Mouse (Mus musculus): ENCODE data around the gene Cpt2. TPM values are rescaled to one million over a fixed set of nuclear protein-coding genes. Genes with fewer than 3 reads are reported as not detected.
A peak's percentile ranks its signal among the peaks of the same experiment; 100 is the strongest.

Cpt2 gene
- polyA plus RNA-seq, 1 experiment from 2014 or later: 16.3 TPM

DNA sequence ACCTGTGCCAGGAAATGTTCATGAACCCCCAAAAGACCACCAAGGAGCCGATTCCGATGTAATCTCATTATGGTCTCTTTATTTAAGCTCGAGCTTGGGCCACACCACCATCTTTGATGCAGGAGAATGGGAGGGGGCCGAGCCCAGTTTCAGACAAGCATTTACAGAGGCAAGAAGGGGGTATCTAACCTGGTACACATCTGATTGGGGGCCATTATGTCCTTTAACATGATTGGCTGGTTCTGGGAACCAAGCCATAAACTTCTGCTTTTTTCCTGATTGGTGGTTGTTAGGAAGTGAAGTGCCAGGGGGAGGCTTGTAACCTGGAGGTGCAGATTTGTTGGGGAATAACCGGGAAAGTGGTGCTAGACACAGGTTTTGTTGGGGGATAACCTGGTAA is 32.3 kb upstream of the Cpt2 start:
- Histone ChIP-seq H3K4me3 (ENCODE audit: low read length) (no peak overlapping the region), H3K27ac (ENCODE audit: low read depth, low read length) (no peak overlapping the region), H3K9me3 (ENCODE audit: control insufficient read depth, low read length) (no peaks in the 10 kb centered on the region), H3K4me1 (ENCODE audit: control insufficient read depth, insufficient read depth, low read depth, low read length) (no peaks in the 10 kb centered on the region), H3K4me2 (ENCODE audit: low read length) (no peak overlapping the region), H3K36me3 (ENCODE audit: control insufficient read depth, insufficient read depth, low read length) (no peaks in the 10 kb centered on the region), H3K27me3 (replicated peaks; ENCODE audit: control insufficient read depth, insufficient read depth, low read length) (no peaks in the 10 kb centered on the region), H3K9ac (ENCODE audit: low read depth, low read length) (no peak overlapping the region)
- ATAC-seq: no peak
- 49% methylated on average over 5 of the region's 5 CpGs for WGBS

GRCm38 (mm10) chr4:107952845-107953244 is 29.4 kb upstream of the Cpt2 start:
- no peak overlapping the region for H3K4me3 ChIP-seq (ENCODE audit: low read length)
- H3K4me2 ChIP-seq (ENCODE audit: low read length): no peak overlapping the region
- H3K27me3 ChIP-seq (replicated peaks; ENCODE audit: control insufficient read depth, insufficient read depth, low read length): no peaks in the 10 kb centered on the region
- no peak for ATAC-seq
- no peak overlapping the region for H3K9ac ChIP-seq (ENCODE audit: low read depth, low read length)
- H3K9me3 ChIP-seq (ENCODE audit: control insufficient read depth, low read length): no peaks in the 10 kb centered on the region
- H3K27ac ChIP-seq (ENCODE audit: low read depth, low read length): no peak overlapping the region
- no peaks in the 10 kb centered on the region for H3K36me3 ChIP-seq (ENCODE audit: control insufficient read depth, insufficient read depth, low read length)
- H3K4me1 ChIP-seq (ENCODE audit: control insufficient read depth, insufficient read depth, low read depth, low read length): no peaks in the 10 kb centered on the region

DNA sequence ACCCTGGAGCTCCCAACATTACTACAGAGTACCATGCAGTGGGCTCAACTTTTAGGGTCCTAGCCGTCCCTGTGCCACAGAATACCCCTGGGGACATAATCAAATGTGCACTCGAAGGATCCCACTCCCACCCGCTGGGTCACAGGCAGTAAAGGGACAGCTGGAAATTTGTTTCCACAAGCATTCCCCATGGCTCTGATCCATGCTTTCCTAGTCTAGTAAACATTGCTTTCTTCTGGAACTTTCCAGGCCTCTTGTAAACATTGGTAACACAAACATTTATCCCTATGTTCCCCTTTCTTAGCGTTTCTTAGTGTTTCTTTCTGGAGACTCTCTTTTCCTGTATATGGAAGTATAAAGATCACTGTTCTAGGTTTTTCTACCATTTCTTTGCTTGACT is 26.5 kb upstream of the Cpt2 start:
- no peaks in the 10 kb centered on the region for H3K9me3 ChIP-seq (ENCODE audit: control insufficient read depth, low read length)
- 86% methylated on average over 4 of the region's 4 CpGs for WGBS
- H3K4me1 ChIP-seq (ENCODE audit: control insufficient read depth, insufficient read depth, low read depth, low read length): no peaks in the 10 kb centered on the region
- H3K27ac ChIP-seq (ENCODE audit: low read depth, low read length): no peak overlapping the region
- ATAC-seq: no peak
- no peak overlapping the region for H3K9ac ChIP-seq (ENCODE audit: low read depth, low read length)
- H3K4me2 ChIP-seq (ENCODE audit: low read length): no peak overlapping the region
- no peak overlapping the region for H3K4me3 ChIP-seq (ENCODE audit: low read length)
- H3K36me3 ChIP-seq (ENCODE audit: control insufficient read depth, insufficient read depth, low read length): no peaks in the 10 kb centered on the region
- no peaks in the 10 kb centered on the region for H3K27me3 ChIP-seq (replicated peaks; ENCODE audit: control insufficient read depth, insufficient read depth, low read length)

- 56% methylated on average over 2 of the region's 2 CpGs for WGBS
- no peak overlapping the region for H3K4me2 ChIP-seq (ENCODE audit: low read length)
- H3K27me3 ChIP-seq (replicated peaks; ENCODE audit: control insufficient read depth, insufficient read depth, low read length): no peaks in the 10 kb centered on the region
- no peak overlapping the region for H3K4me3 ChIP-seq (ENCODE audit: low read length)
- no peak overlapping the region for H3K27ac ChIP-seq (ENCODE audit: low read depth, low read length)
- peak; percentile 54; the same call in 1 of the 2 replicates for ATAC-seq
- no peaks in the 10 kb centered on the region for H3K9me3 ChIP-seq (ENCODE audit: control insufficient read depth, low read length)
- no peaks in the 10 kb centered on the region for H3K36me3 ChIP-seq (ENCODE audit: control insufficient read depth, insufficient read depth, low read length)
- no peaks in the 10 kb centered on the region; the same call in 1 of the 2 replicates for H3K4me1 ChIP-seq (ENCODE audit: control insufficient read depth, insufficient read depth, low read depth, low read length)
- H3K9ac ChIP-seq (ENCODE audit: low read depth, low read length): no peak overlapping the region
Measured at GRCm38 (mm10) chr4:107944141-107944540, 20.7 kb upstream of the Cpt2 start.

GRCm38 (mm10) chr4:107942741-107943140 is 19.3 kb upstream of the Cpt2 start:
- 92% methylated on average over 7 of the region's 7 CpGs for WGBS
- ATAC-seq: no peak
- Histone ChIP-seq H3K4me2 (ENCODE audit: low read length) (no peak overlapping the region), H3K4me3 (ENCODE audit: low read length) (no peak overlapping the region), H3K27ac (ENCODE audit: low read depth, low read length) (no peak overlapping the region), H3K4me1 (ENCODE audit: control insufficient read depth, insufficient read depth, low read depth, low read length) (no peaks in the 10 kb centered on the region; the same call in 1 of the 2 replicates), H3K27me3 (replicated peaks; ENCODE audit: control insufficient read depth, insufficient read depth, low read length) (no peaks in the 10 kb centered on the region), H3K36me3 (ENCODE audit: control insufficient read depth, insufficient read depth, low read length) (no peaks in the 10 kb centered on the region), H3K9me3 (ENCODE audit: control insufficient read depth, low read length) (no peaks in the 10 kb centered on the region), H3K9ac (ENCODE audit: low read depth, low read length) (no peak overlapping the region)

DNA sequence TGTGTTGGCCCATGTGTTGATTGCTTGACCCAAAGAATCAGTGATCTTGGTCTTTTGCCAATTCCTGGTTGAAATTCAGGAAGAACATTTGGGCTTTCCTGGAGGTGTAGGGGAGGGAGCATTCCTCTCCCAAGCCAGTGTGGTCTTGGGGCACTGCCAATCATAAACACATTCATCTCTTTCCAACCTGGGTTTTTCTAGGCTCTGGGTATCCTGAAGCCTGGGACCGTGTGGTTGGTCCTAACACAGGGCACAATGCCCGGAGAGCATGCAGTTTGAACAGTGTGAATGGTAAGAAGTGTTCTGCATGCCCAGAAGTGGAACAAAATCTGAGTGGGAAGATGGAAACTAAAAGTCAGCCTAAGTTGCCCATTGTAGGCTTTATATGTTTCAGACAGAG is 14.7 kb upstream of the Cpt2 start:
- no peak for ATAC-seq

DNA sequence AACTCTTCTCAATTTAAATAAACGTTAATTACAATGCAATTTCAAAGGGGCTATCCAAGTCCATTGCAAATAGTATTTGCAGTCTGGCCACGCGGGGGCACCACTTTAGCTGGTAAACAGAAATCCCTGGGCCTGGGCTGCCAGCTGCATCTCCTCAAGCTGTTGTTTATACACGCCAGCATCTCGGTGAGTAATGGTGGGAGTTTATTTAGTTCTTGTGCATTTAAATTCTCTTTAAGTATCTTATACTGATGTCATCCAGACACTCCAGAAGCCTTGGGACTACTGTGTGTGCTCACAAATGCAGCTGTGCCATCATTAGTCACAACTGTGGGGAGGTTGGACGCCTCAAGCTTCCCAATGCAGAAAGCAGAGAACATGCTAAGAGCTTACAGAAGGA is 13.9 kb upstream of the Cpt2 start:
- Histone ChIP-seq H3K27ac (ENCODE audit: low read depth, low read length) (no peak overlapping the region), H3K9me3 (ENCODE audit: control insufficient read depth, low read length) (no peaks in the 10 kb centered on the region), H3K4me2 (ENCODE audit: low read length) (no peak overlapping the region), H3K9ac (ENCODE audit: low read depth, low read length) (no peak overlapping the region), H3K27me3 (replicated peaks; ENCODE audit: control insufficient read depth, insufficient read depth, low read length) (no peaks in the 10 kb centered on the region), H3K4me1 (ENCODE audit: control insufficient read depth, insufficient read depth, low read depth, low read length) (no peaks in the 10 kb centered on the region), H3K4me3 (ENCODE audit: low read length) (no peak overlapping the region), H3K36me3 (ENCODE audit: control insufficient read depth, insufficient read depth, low read length) (no peaks in the 10 kb centered on the region)
- ATAC-seq: 0 out of 2 replicates have a peak, but pooled peaks have one; percentile 48
- 20% methylated on average over 6 of the region's 6 CpGs for WGBS

More for the DNA sequence above, 14.7 kb upstream of the Cpt2 start:
- Histone ChIP-seq H3K4me1 (ENCODE audit: control insufficient read depth, insufficient read depth, low read depth, low read length) (no peaks in the 10 kb centered on the region), H3K36me3 (ENCODE audit: control insufficient read depth, insufficient read depth, low read length) (no peaks in the 10 kb centered on the region), H3K27ac (ENCODE audit: low read depth, low read length) (no peak overlapping the region), H3K9ac (ENCODE audit: low read depth, low read length) (no peak overlapping the region), H3K9me3 (ENCODE audit: control insufficient read depth, low read length) (no peaks in the 10 kb centered on the region), H3K4me3 (ENCODE audit: low read length) (no peak overlapping the region), H3K27me3 (replicated peaks; ENCODE audit: control insufficient read depth, insufficient read depth, low read length) (no peaks in the 10 kb centered on the region), H3K4me2 (ENCODE audit: low read length) (no peak overlapping the region)
- WGBS: 73% methylated on average over 2 of the region's 2 CpGs

- H3K4me2 ChIP-seq (ENCODE audit: low read length): no peak overlapping the region
- H3K36me3 ChIP-seq (ENCODE audit: control insufficient read depth, insufficient read depth, low read length): no peaks in the 10 kb centered on the region
- 65% methylated on average over 3 of the region's 3 CpGs for WGBS
- no peak for ATAC-seq
- no peak overlapping the region for H3K4me3 ChIP-seq (ENCODE audit: low read length)
- H3K4me1 ChIP-seq (ENCODE audit: control insufficient read depth, insufficient read depth, low read depth, low read length): no peaks in the 10 kb centered on the region
- H3K27ac ChIP-seq (ENCODE audit: low read depth, low read length): no peak overlapping the region
- no peak overlapping the region for H3K9ac ChIP-seq (ENCODE audit: low read depth, low read length)
- no peaks in the 10 kb centered on the region for H3K27me3 ChIP-seq (replicated peaks; ENCODE audit: control insufficient read depth, insufficient read depth, low read length)
- no peaks in the 10 kb centered on the region for H3K9me3 ChIP-seq (ENCODE audit: control insufficient read depth, low read length)
Measured at GRCm38 (mm10) chr4:107935254-107935653, 11.8 kb upstream of the Cpt2 start.

DNA sequence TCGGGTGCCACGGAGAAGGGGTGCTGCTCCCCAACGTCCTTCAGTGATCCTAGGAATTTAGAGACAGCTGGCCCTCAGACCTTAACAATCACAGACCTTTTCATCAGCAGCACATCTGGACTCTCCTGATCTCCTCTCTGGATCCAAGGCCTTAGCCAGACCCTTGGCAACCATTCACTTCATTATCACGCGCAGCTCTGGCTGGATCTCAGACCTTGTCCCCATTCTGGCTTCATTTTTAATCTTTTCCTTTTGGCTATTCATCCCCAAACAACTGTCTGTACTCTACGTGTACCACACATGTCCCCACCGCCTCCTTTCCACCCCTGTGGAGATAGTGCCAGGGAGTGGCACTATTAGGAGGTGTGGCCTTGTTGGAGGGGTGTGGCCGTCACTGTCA is 9.8 kb upstream of the Cpt2 start:
- no peaks in the 10 kb centered on the region for H3K27me3 ChIP-seq (replicated peaks; ENCODE audit: control insufficient read depth, insufficient read depth, low read length)
- H3K36me3 ChIP-seq (ENCODE audit: control insufficient read depth, insufficient read depth, low read length): no peaks in the 10 kb centered on the region
- no peak overlapping the region for H3K4me3 ChIP-seq (ENCODE audit: low read length)
- no peak overlapping the region for H3K9ac ChIP-seq (ENCODE audit: low read depth, low read length)
- H3K4me2 ChIP-seq (ENCODE audit: low read length): no peak overlapping the region
- H3K9me3 ChIP-seq (ENCODE audit: control insufficient read depth, low read length): no peaks in the 10 kb centered on the region
- 78% methylated on average over 8 of the region's 8 CpGs for WGBS
- no peak overlapping the region for H3K27ac ChIP-seq (ENCODE audit: low read depth, low read length)
- no peak for ATAC-seq
- H3K4me1 ChIP-seq (ENCODE audit: control insufficient read depth, insufficient read depth, low read depth, low read length): no peaks in the 10 kb centered on the region

DNA sequence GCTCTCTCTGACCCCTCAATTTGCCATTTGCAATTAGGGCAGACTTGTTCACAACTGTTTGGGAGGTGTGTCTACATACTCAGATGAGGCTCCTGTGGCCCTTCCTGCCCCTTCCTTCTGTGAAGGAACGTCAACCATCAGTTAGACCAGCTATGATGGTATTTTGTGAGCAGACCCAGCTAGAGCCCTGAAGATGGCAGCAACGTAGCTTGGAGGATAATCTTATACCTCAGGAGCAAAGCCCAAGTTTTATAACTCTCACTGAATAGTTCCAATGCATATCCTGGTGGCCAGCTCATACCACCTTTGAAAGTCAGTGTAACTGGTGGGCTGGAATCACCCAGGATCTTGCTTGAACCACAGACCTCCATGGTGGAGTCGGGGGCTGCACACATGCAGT is 8.0 kb upstream of the Cpt2 start:
- Histone ChIP-seq H3K36me3 (ENCODE audit: control insufficient read depth, insufficient read depth, low read length) (no peaks in the 10 kb centered on the region), H3K4me2 (ENCODE audit: low read length) (no peak overlapping the region), H3K9ac (ENCODE audit: low read depth, low read length) (no peak overlapping the region), H3K4me3 (ENCODE audit: low read length) (no peak overlapping the region), H3K27ac (ENCODE audit: low read depth, low read length) (no peak overlapping the region), H3K4me1 (ENCODE audit: control insufficient read depth, insufficient read depth, low read depth, low read length) (no peaks in the 10 kb centered on the region), H3K27me3 (replicated peaks; ENCODE audit: control insufficient read depth, insufficient read depth, low read length) (no peaks in the 10 kb centered on the region), H3K9me3 (ENCODE audit: control insufficient read depth, low read length) (no peaks in the 10 kb centered on the region)
- 72% methylated on average over 3 of the region's 3 CpGs for WGBS
- ATAC-seq: no peak

Data from hindbrain, embryonic 16.5 days (tissue).